Mouse (Mus musculus) myocyte (in vitro differentiated cells): ENCODE measurements around the gene Abcc4. TPM values are rescaled to one million over a fixed set of nuclear protein-coding genes. Genes with fewer than 3 reads are reported as not detected.

Source experiments
- H3K27me3 ChIP-seq: one replicate; pipeline ENCODE4 v1.6.1; 2011; ENCODE audit not compliant: control insufficient read depth, insufficient read depth, insufficient read length
- H3K36me3 ChIP-seq: one replicate; pipeline ENCODE4 v1.6.1; 2011; ENCODE audit not compliant: control insufficient read depth, insufficient read depth
- H3K4me2 ChIP-seq: one replicate; pipeline ENCODE4 v1.6.1; 2011; ENCODE audit warnings: low read depth, control low read depth
- H3K4me3 ChIP-seq: one replicate; pipeline ENCODE4 v1.5.1; 2011; ENCODE audit warnings: mild to moderate bottlenecking, control low read depth, moderate library complexity
- H3K79me2 ChIP-seq: one replicate; pipeline ENCODE4 v1.6.1; 2011; ENCODE audit not compliant: control insufficient read depth, insufficient read depth
- H3ac ChIP-seq: one replicate; pipeline ENCODE4 v1.6.1; 2011; ENCODE audit not compliant: control insufficient read depth, insufficient read length
- CEBPB ChIP-seq: IDR thresholded peaks from 2 replicates; pipeline ENCODE4 v1.6.1; 2011; ENCODE audit warnings: mild to moderate bottlenecking, moderate library complexity; ENCODE audit not compliant: poor library complexity, insufficient read depth, severe bottlenecking
- E2F4 ChIP-seq: IDR thresholded peaks from one replicate; pipeline ENCODE4 v1.6.1; 2011; ENCODE audit warnings: mild to moderate bottlenecking, control low read depth, moderate library complexity; ENCODE audit not compliant: insufficient read depth
- MAX ChIP-seq: IDR thresholded peaks from one replicate; pipeline ENCODE4 v1.6.1; 2011; ENCODE audit warnings: low read depth, mild to moderate bottlenecking, control low read depth
- MYOD1 ChIP-seq, 3 experiments: IDR thresholded peaks; one replicate each; pipeline ENCODE4 v1.6.1; 2011; ENCODE audit warnings: control low read depth in 2 of 3, low read depth in 2 of 3, mild to moderate bottlenecking in 2 of 3, moderate library complexity in 1 of 3; ENCODE audit not compliant: insufficient read length in 2 of 3, control insufficient read depth in 1 of 3
- MYOG ChIP-seq, 3 experiments: IDR thresholded peaks; one replicate each; pipeline ENCODE4 v1.6.1; 2011; ENCODE audit warnings: control low read depth in 2 of 3, low read depth in 2 of 3, mild to moderate bottlenecking in 2 of 3; ENCODE audit not compliant: insufficient read length in 2 of 3, control insufficient read depth in 1 of 3, insufficient read depth in 1 of 3
- POLR2A ChIP-seq: IDR thresholded peaks from one replicate; pipeline ENCODE4 v1.6.1; 2011; ENCODE audit warnings: low read depth, mild to moderate bottlenecking, control low read depth, moderate library complexity; ENCODE audit not compliant: insufficient read length
- POLR2AphosphoS2 ChIP-seq: IDR thresholded peaks from one replicate; pipeline ENCODE4 v1.6.1; 2011; ENCODE audit warnings: low read depth, control low read depth; ENCODE audit not compliant: insufficient read length
- REST ChIP-seq: IDR thresholded peaks from one replicate; pipeline ENCODE4 v1.6.1; 2011; ENCODE audit warnings: mild to moderate bottlenecking, control low read depth, moderate library complexity; ENCODE audit not compliant: insufficient read depth, insufficient read length
- SRF ChIP-seq: IDR thresholded peaks from one replicate; pipeline ENCODE4 v1.6.1; 2011; ENCODE audit warnings: low read depth; ENCODE audit not compliant: control insufficient read depth, insufficient read length
- TCF12 ChIP-seq: IDR thresholded peaks from one replicate; pipeline ENCODE4 v1.6.1; 2011; ENCODE audit warnings: mild to moderate bottlenecking, control low read depth; ENCODE audit not compliant: poor library complexity, insufficient read depth, severe bottlenecking
- TCF3 ChIP-seq: IDR thresholded peaks from one replicate; pipeline ENCODE4 v1.6.1; 2011; ENCODE audit warnings: low read depth, control low read depth; ENCODE audit not compliant: insufficient read length
- USF1 ChIP-seq: IDR thresholded peaks from one replicate; pipeline ENCODE4 v1.6.1; 2011; ENCODE audit warnings: low read depth, mild to moderate bottlenecking, control low read depth, moderate library complexity
- polyA plus RNA-seq: library from polyadenylated mRNA; unstranded; fragments of >200 nt; fragmentation: generic; extraction: Trizol; gene quantifications from one replicate; pipeline ENCODE4 v1.2.1, GENCODE M21; 2012; ENCODE audit warnings: missing spikeins

Gene Abcc4
- polyA plus RNA-seq, 1 experiment, result 6.3 TPM

DNA sequence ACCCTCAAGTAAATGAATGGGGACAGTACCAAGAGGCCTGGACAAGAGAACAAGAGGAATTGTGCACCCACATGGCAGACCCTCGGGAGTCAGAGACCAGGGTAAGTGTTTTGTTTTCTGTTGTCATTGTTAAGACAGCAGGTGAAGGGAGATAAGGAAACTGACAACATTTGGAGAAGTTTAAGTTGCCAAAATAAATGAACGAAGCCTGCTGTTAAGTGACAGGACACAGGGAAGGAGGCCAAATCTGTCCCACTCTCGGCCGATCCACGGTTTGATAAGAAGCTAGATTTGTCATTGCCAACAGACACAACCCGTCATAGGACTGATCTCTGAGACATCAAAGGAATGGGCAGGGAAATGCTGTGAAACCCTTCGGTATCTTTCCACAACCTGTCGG lies 124.3 kb downstream of the Abcc4 start:
- TF ChIP-seq POLR2AphosphoS2 (no peak), USF1 (no peak), MYOG (IDR thresholded peaks at IDR 0.05; ENCODE audit: control insufficient read depth in 1 of 3, insufficient read depth in 1 of 3, insufficient read length in 2 of 3, low read depth in 2 of 3) (no peak), TCF12 (no peak), CEBPB (no peak), REST (no peak), MYOD1 (IDR thresholded peaks at IDR 0.05; ENCODE audit: control insufficient read depth in 1 of 3, insufficient read length in 2 of 3, low read depth in 2 of 3) (no peak)
- H3K4me2 ChIP-seq, result no peak overlapping the region
- H3K4me3 ChIP-seq, result no peak overlapping the region
- no peaks in the 10 kb centered on the region for H3K79me2 ChIP-seq
- no peaks in the 10 kb centered on the region for H3K27me3 ChIP-seq
- H3K36me3 ChIP-seq, result no peaks in the 10 kb centered on the region
- no peak overlapping the region for H3ac ChIP-seq

DNA sequence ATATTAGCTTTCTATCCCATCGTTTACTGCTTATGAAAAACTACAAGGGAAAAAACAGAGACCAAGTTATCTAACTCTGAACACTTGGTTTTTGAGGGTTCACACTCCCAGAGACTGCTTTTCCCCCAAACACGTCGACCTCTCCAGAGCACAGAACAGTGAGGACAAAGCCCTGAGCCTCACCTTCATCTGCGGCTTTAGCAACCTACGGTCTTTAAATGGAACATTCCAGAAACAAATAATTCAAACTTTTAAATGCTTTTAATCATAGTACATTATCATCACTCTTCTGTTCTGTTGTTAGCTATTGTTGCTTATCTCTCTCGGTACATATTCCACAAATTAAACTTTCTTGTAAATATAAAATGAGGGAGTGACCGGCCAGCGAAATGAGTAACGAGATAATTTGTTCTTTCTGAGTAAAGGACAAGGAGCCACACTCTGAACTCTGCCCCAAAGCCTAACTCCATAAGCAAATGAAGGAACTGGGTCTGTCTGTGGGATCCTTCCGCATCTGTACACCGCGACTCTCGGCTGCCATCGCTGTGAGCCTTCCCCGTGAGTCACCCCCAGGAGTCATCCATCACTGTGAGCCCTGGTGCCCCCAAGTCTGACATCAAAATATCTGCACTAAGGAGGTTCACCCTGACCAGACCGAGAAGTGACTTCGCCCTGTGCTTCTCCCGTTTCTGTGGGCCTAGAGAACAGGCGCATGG lies 126.8 kb downstream of the Abcc4 start:
- Histone ChIP-seq H3ac (no peak overlapping the region), H3K4me2 (no peak overlapping the region), H3K4me3 (no peak overlapping the region), H3K36me3 (no peaks in the 10 kb centered on the region), H3K79me2 (no peaks in the 10 kb centered on the region), H3K27me3 (no peaks in the 10 kb centered on the region)
- TF ChIP-seq MYOG (IDR thresholded peaks at IDR 0.05; ENCODE audit: control insufficient read depth in 1 of 3, insufficient read depth in 1 of 3, insufficient read length in 2 of 3, low read depth in 2 of 3), result no peak
- no peak for TF ChIP-seq MYOD1 (IDR thresholded peaks at IDR 0.05; ENCODE audit: control insufficient read depth in 1 of 3, insufficient read length in 2 of 3, low read depth in 2 of 3)
- no peak for TF ChIP-seq POLR2AphosphoS2
- TF ChIP-seq E2F4, result no peak
- no peak for TF ChIP-seq TCF12

DNA sequence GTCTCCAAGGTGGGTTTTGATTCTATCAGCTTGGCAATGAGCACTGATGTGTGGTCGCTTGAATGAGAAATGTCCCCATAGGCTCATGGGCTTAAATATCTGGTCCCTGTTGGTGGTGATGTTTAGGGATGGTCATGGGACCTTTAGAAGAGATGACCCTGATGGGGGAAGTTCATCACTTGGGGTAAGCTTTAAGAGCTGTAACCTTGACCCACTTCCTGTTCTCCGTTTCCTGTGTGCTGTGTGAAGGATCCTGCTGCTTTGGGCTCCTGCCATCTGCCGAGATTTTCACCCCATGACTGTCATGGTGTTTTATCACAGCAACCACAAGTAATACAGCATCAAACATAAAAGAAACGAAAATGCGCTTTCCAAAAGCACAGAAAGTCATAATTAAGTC lies 128.1 kb downstream of the Abcc4 start:
- Histone ChIP-seq H3ac (no peak overlapping the region), H3K36me3 (no peaks in the 10 kb centered on the region), H3K4me3 (no peak overlapping the region), H3K27me3 (no peaks in the 10 kb centered on the region), H3K79me2 (no peaks in the 10 kb centered on the region), H3K4me2 (no peak overlapping the region)
- TF ChIP-seq SRF, result no peak
- TF ChIP-seq MYOD1 (IDR thresholded peaks at IDR 0.05; ENCODE audit: control insufficient read depth in 1 of 3, insufficient read length in 2 of 3, low read depth in 2 of 3), result no peak
- TF ChIP-seq MYOG (IDR thresholded peaks at IDR 0.05; ENCODE audit: control insufficient read depth in 1 of 3, insufficient read depth in 1 of 3, insufficient read length in 2 of 3, low read depth in 2 of 3), result no peak
- no peak for TF ChIP-seq POLR2AphosphoS2
- TF ChIP-seq POLR2A, result no peak
- TF ChIP-seq TCF3, result no peak
- TF ChIP-seq REST, result no peak
- TF ChIP-seq TCF12, result no peak
- no peak for TF ChIP-seq CEBPB
- no peak for TF ChIP-seq USF1
- no peak for TF ChIP-seq E2F4
- no peak for TF ChIP-seq MAX

DNA sequence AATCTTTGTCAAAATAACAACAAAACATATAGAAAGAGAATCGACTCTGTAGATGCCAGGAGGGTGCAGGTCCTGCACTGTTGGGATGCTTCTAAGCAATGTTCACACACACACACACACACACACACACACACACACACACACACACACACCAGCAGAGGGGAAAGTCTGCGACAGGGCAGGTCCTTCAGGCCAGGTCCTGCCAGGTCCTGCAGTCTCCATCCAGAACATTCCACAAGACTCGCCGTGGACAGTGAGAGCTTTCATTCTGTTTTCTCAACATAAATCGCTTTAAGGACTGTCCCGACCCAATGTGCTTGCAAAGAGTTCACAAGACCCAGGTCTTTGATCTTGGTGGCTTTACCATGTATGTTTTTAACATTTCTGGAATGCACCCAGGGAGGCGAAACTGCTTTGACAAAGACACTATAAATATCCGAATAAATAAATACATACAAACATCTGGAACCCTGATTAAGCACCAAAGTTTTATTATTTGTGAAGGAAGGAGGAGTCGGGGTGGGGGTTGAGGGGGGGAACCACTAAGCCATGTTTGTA lies 133.3 kb downstream of the Abcc4 start:
- Histone ChIP-seq H3K36me3 (no peaks in the 10 kb centered on the region), H3K79me2 (no peaks in the 10 kb centered on the region), H3ac (no peak overlapping the region), H3K4me3 (no peak overlapping the region), H3K4me2 (no peak overlapping the region), H3K27me3 (no peaks in the 10 kb centered on the region)
- TF ChIP-seq TCF3, result no peak

DNA sequence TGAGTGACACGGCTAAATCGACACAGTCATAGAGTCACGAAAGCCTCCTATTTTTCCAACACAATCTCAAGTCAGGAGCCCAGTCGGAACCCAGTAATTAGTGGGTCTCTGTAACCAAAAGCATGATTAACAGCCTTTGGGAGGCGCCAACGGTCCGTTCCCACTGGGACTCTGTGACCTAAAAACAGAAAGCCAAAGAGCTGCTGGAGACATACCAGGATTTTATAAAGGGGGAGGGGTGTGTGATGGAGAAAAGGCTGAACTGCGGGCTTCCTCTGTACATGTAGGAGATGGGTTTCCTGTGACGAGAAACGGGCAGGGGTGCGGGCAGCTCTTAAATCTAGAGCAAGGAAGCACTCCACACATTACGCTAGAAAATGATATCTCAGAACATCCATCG lies 136.4 kb downstream of the Abcc4 start:
- H3K27me3 ChIP-seq, result no peaks in the 10 kb centered on the region
- no peak overlapping the region for H3K4me2 ChIP-seq
- H3ac ChIP-seq, result no peak overlapping the region
- H3K36me3 ChIP-seq, result no peaks in the 10 kb centered on the region
- H3K4me3 ChIP-seq, result no peak overlapping the region
- no peaks in the 10 kb centered on the region for H3K79me2 ChIP-seq
- TF ChIP-seq SRF (no peak), MAX (no peak), MYOD1 (IDR thresholded peaks at IDR 0.05; ENCODE audit: control insufficient read depth in 1 of 3, insufficient read length in 2 of 3, low read depth in 2 of 3) (no peak), POLR2A (no peak), USF1 (no peak), REST (no peak), MYOG (IDR thresholded peaks at IDR 0.05; ENCODE audit: control insufficient read depth in 1 of 3, insufficient read depth in 1 of 3, insufficient read length in 2 of 3, low read depth in 2 of 3) (no peak), POLR2AphosphoS2 (no peak), CEBPB (no peak)
